Mouse (Mus musculus) midbrain, embryonic 16.5 days (tissue): ENCODE measurements at regions not wholly inside any gene's neighbourhood (a gene's known extent, or its start where the extent isn't known, plus 50 kb on each side); places are given as distances from the start of the nearest gene placed in this dataset.

ENCODE experiments used
- ATAC-seq: fragments of 200-750 bp; cut with Nextera tagmentation; 2 replicates; pipeline ENCODE4 v1.8.0; 2017; ENCODE audit warnings: moderate TSS enrichment
- H3K27ac ChIP-seq: fragments of 300-500 bp; sonication (generic); 2 replicates; pipeline ENCODE4 v1.5.1; 2014; ENCODE audit warnings: mild to moderate bottlenecking, low read length, mixed read lengths
- H3K27me3 ChIP-seq: fragments of 300-500 bp; sonication (generic); 2 replicates; pipeline ENCODE4 v1.6.1; 2014; ENCODE audit warnings: low read depth, low read length, mixed read lengths; ENCODE audit not compliant: control insufficient read depth, insufficient read depth
- H3K36me3 ChIP-seq: fragments of 300-500 bp; sonication (generic); 2 replicates; pipeline ENCODE4 v1.6.1; 2014; ENCODE audit warnings: mild to moderate bottlenecking, low read length, moderate library complexity, mixed read lengths; ENCODE audit not compliant: control insufficient read depth, insufficient read depth
- H3K4me1 ChIP-seq: fragments of 300-500 bp; sonication (generic); 2 replicates; pipeline ENCODE4 v1.6.1; 2014; ENCODE audit warnings: mild to moderate bottlenecking, low read length, mixed read lengths; ENCODE audit not compliant: control insufficient read depth, insufficient read depth
- H3K4me2 ChIP-seq: fragments of 300-500 bp; sonication (generic); 2 replicates; pipeline ENCODE4 v1.6.1; 2014; ENCODE audit warnings: mild to moderate bottlenecking, low read length, mixed read lengths
- H3K4me3 ChIP-seq: fragments of 300-500 bp; sonication (generic); 2 replicates; pipeline ENCODE4 v1.5.1; 2014; ENCODE audit warnings: low read depth, mild to moderate bottlenecking, low read length, moderate library complexity, mixed read lengths
- H3K9ac ChIP-seq: fragments of 300-500 bp; sonication (generic); 2 replicates; pipeline ENCODE4 v1.6.1; 2014; ENCODE audit warnings: low read depth, low read length, mixed read lengths
- H3K9me3 ChIP-seq: fragments of 300-500 bp; sonication (generic); replicated peaks from 2 replicates; pipeline ENCODE4 v1.6.1; 2014; ENCODE audit warnings: mild to moderate bottlenecking, low read length, mixed read lengths; ENCODE audit not compliant: control insufficient read depth, poor library complexity, severe bottlenecking
- WGBS: fragments of 180-500 bp; shearing (Covaris S2); extraction: QIAGEN DNeasy Blood & Tissue Kit; methylation state at CpG from one replicate; pipeline ENCODE4 v1.1.7; 2014; 5-methylcytosine and 5-hydroxymethylcytosine counted together

GRCm38 (mm10) chrX:166931048-166931447, 278.1 kb downstream of the Tmsb4x start:
- Histone ChIP-seq H3K4me3 (no peak overlapping the region), H3K9me3 (no peaks in the 10 kb centered on the region), H3K4me1 (no peaks in the 10 kb centered on the region), H3K27me3 (no peaks in the 10 kb centered on the region), H3K9ac (no peak overlapping the region), H3K36me3 (no peaks in the 10 kb centered on the region), H3K27ac (no peak overlapping the region), H3K4me2 (no peak overlapping the region)
- 49% methylated on average over 4 of the region's 4 CpGs for WGBS
- no peak for ATAC-seq

GRCm38 (mm10) chrX:166929716-166930420, 279.2 kb downstream of the Tmsb4x start:
- no peak overlapping the region for H3K27ac ChIP-seq
- no peak for ATAC-seq
- 28% methylated on average over 6 of the region's 6 CpGs for WGBS

GRCm38 (mm10) chrX:166915356-166915953, 293.7 kb downstream of the Tmsb4x start:
- Histone ChIP-seq H3K27me3 (peaks cover 3% of the 10 kb centered on the region; the same call in 1 of the 2 replicates), H3K36me3 (no peaks in the 10 kb centered on the region), H3K9me3 (no peaks in the 10 kb centered on the region), H3K27ac (no peak overlapping the region), H3K4me2 (no peak overlapping the region), H3K4me3 (no peak overlapping the region), H3K4me1 (no peaks in the 10 kb centered on the region), H3K9ac (no peak overlapping the region)
- ATAC-seq: no peak
- 71% methylated on average over 2 of the region's 2 CpGs for WGBS

More at GRCm38 (mm10) chrX:166929716-166930420, 279.2 kb downstream of the Tmsb4x start:
- Histone ChIP-seq H3K36me3 (no peaks in the 10 kb centered on the region), H3K27me3 (no peaks in the 10 kb centered on the region), H3K9me3 (no peaks in the 10 kb centered on the region), H3K9ac (no peak overlapping the region), H3K4me2 (no peak overlapping the region), H3K4me3 (no peak overlapping the region), H3K4me1 (no peaks in the 10 kb centered on the region)

- Histone ChIP-seq H3K4me1 (no peaks in the 10 kb centered on the region), H3K9me3 (no peaks in the 10 kb centered on the region), H3K4me2 (no peak overlapping the region), H3K4me3 (no peak overlapping the region), H3K27me3 (no peaks in the 10 kb centered on the region), H3K27ac (no peak overlapping the region), H3K9ac (no peak overlapping the region), H3K36me3 (no peaks in the 10 kb centered on the region)
- no peak for ATAC-seq
- WGBS: 66% methylated on average over 6 of the region's 6 CpGs
Observed at GRCm38 (mm10) chrX:166906602-166907001, 302.5 kb downstream of the Tmsb4x start.

GRCm38 (mm10) chrX:166900761-166901160, 308.4 kb downstream of the Tmsb4x start:
- 77% methylated on average over 6 of the region's 6 CpGs for WGBS
- Histone ChIP-seq H3K27me3 (no peaks in the 10 kb centered on the region), H3K4me2 (no peak overlapping the region), H3K27ac (no peak overlapping the region), H3K4me3 (no peak overlapping the region), H3K9ac (no peak overlapping the region), H3K9me3 (no peaks in the 10 kb centered on the region), H3K36me3 (no peaks in the 10 kb centered on the region), H3K4me1 (no peaks in the 10 kb centered on the region)
- no peak for ATAC-seq

- 84% methylated on average over 2 of the region's 2 CpGs for WGBS
Observed at GRCm38 (mm10) chrX:166895199-166895598, 309.7 kb upstream of the Egfl6 start.

GRCm38 (mm10) chrX:166886417-166886816, 300.9 kb upstream of the Egfl6 start:
- ATAC-seq: no peak
- Histone ChIP-seq H3K9ac (no peak overlapping the region), H3K36me3 (no peaks in the 10 kb centered on the region), H3K27me3 (no peaks in the 10 kb centered on the region), H3K9me3 (no peaks in the 10 kb centered on the region), H3K4me1 (no peaks in the 10 kb centered on the region), H3K4me3 (no peak overlapping the region), H3K27ac (no peak overlapping the region), H3K4me2 (no peak overlapping the region)

More at GRCm38 (mm10) chrX:166895199-166895598, 309.7 kb upstream of the Egfl6 start:
- no peaks in the 10 kb centered on the region; the same call in none of the 2 replicates for H3K27me3 ChIP-seq
- H3K4me2 ChIP-seq: no peak overlapping the region
- no peak overlapping the region for H3K27ac ChIP-seq
- H3K9me3 ChIP-seq: no peaks in the 10 kb centered on the region
- no peaks in the 10 kb centered on the region for H3K36me3 ChIP-seq
- ATAC-seq: no peak
- no peaks in the 10 kb centered on the region for H3K4me1 ChIP-seq
- no peak overlapping the region for H3K9ac ChIP-seq
- no peak overlapping the region for H3K4me3 ChIP-seq

- no peaks in the 10 kb centered on the region for H3K9me3 ChIP-seq
- no peaks in the 10 kb centered on the region; the same call in 1 of the 2 replicates for H3K27me3 ChIP-seq
- no peak overlapping the region for H3K9ac ChIP-seq
- no peak overlapping the region for H3K4me3 ChIP-seq
- no peak for ATAC-seq
- no peak overlapping the region for H3K4me2 ChIP-seq
- no peaks in the 10 kb centered on the region for H3K4me1 ChIP-seq
- H3K36me3 ChIP-seq: no peaks in the 10 kb centered on the region
- WGBS: 88% methylated on average over 5 of the region's 5 CpGs
- H3K27ac ChIP-seq: no peak overlapping the region
Observed at GRCm38 (mm10) chrX:166869515-166869914, 284.0 kb upstream of the Egfl6 start.

GRCm38 (mm10) chrX:166867692-166868091, 282.2 kb upstream of the Egfl6 start:
- ATAC-seq: no peak
- no peak overlapping the region for H3K27ac ChIP-seq
- no peak overlapping the region for H3K4me3 ChIP-seq
- 78% methylated on average over 2 of the region's 2 CpGs for WGBS
- no peak overlapping the region for H3K9ac ChIP-seq
- H3K4me1 ChIP-seq: no peaks in the 10 kb centered on the region
- no peaks in the 10 kb centered on the region for H3K9me3 ChIP-seq
- H3K27me3 ChIP-seq: no peaks in the 10 kb centered on the region; the same call in 1 of the 2 replicates
- no peak overlapping the region for H3K4me2 ChIP-seq
- H3K36me3 ChIP-seq: no peaks in the 10 kb centered on the region
